Comparison of ENCODE assay signal across 8 mouse cellular contexts in the genomic region with DNA sequence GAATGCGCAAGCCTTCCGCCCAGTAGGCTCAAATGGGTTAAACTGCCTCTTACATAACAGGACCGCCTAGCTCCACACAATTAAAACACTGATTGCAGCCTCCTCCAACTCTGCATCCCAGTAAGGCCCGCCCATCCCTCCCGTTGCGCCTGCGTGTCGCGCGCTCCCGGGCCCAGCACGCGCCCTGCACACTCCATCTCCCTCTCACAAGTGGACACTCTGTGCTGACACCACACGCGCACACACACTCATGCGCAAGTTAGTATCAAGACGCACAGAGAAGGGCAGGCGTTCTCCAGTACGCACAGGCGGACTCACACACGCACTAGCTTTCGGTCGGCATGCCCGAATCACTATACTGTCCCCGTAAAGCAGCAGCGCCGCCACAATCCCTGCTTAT. TPM values are rescaled to one million over a fixed set of nuclear protein-coding genes. Genes with fewer than 3 reads are reported as not detected.
DNase-seq lines count a peak whose midpoint lies in the region; ATAC-seq and TF ChIP-seq lines count a peak whose summit lies in the region.

No protein-coding gene starts in this region.

- H3K4me2 ChIP-seq in forebrain, postnatal 0 days (ENCODE audit: low read depth): peak overlapping the region; percentile 78

- ATAC-seq in forebrain, postnatal 0 days: peak; percentile 92

- TF ChIP-seq CTCF in forebrain, postnatal 0 days (IDR thresholded peaks at IDR 0.05; ENCODE audit: low read depth): peak; percentile 27; the same call in 1 of the 2 replicates
- TF ChIP-seq CTCF in layer of hippocampus, adult 2 months (conservative IDR thresholded peaks at IDR 0.05): no peak

- no peaks in the 10 kb centered on the region for H3K36me3 ChIP-seq in forebrain, postnatal 0 days (ENCODE audit: insufficient read depth)

- peak overlapping the region; percentile 93 for H3K27ac ChIP-seq in forebrain, postnatal 0 days (ENCODE audit: low read depth, low read length)
- peak overlapping the region; percentile 100 for H3K27ac ChIP-seq in layer of hippocampus, adult 2 months

- peak; percentile 4 for DNase-seq in 3134 (ENCODE audit: extremely low read depth, insufficient read length, low spot score)
- DNase-seq in cerebellum, adult 18-20 months: peak; percentile 89 to 92
- DNase-seq in forebrain, postnatal 0 days: peak; percentile 95
- DNase-seq in heart, postnatal 25 days (ENCODE audit: low spot score): peak; percentile 49
- peak; percentile 88 to 94 for DNase-seq in layer of hippocampus, adult 2 months (ENCODE audit: low spot score in 2 of 2)
- DNase-seq in lung, adult 18-20 months: peak; percentile 33 to 36
- DNase-seq in ovary, postnatal 10 days (ENCODE audit: low spot score): peak; percentile 32
- DNase-seq in spleen, adult 18-20 months: no peak

- H3K9ac ChIP-seq in forebrain, postnatal 0 days: peak overlapping the region; percentile 62

- peak overlapping the region; percentile 80 for H3K4me3 ChIP-seq in forebrain, postnatal 0 days (ENCODE audit: low read depth, low read length)
- peak overlapping the region; percentile 94 for H3K4me3 ChIP-seq in layer of hippocampus, adult 2 months

- H3K9me3 ChIP-seq in forebrain, postnatal 0 days (ENCODE audit: low read length): no peaks in the 10 kb centered on the region

- intact Hi-C loops in heart, postnatal 25 days (cut with DNase I): no loop called here

- H3K4me1 ChIP-seq in forebrain, postnatal 0 days (ENCODE audit: insufficient read depth): no peaks in the 10 kb centered on the region

- 3% methylated on average over 27 of the region's 27 CpGs for WGBS in forebrain, postnatal 0 days

- no peaks in the 10 kb centered on the region for H3K27me3 ChIP-seq in forebrain, postnatal 0 days (ENCODE audit: insufficient read depth, low read length)

RNA-seq across cellular contexts. Expression of a gene that starts 0.8 kb away (rescaled TPM):
- total RNA-seq in forebrain, postnatal 0 days (2014; rRNA removed): 145 and 205 TPM in 2 replicates
- 43.9 and 65.0 TPM in 2 replicates for polyA plus RNA-seq in forebrain, postnatal 0 days (2015; fragmentation: Nextera tagmentation; extraction: Ambion mirVana)
- 1 to 10 TPM in 1 of 2 experiments, under 1 TPM in 1; 0.75 to 1.0 TPM for total RNA-seq in heart, postnatal 25 days (2021)
- total RNA-seq in layer of hippocampus, adult 2 months (2021): 100 to 1,000 TPM; 137 to 142 TPM

Comparison
In these comparisons a context has a peak if more than half of its experiments do, and no peak if none do; other contexts are left out.
1. DNase-seq: peak in 3134 (single experiment), cerebellum, adult 18-20 months (2 of 2), forebrain, postnatal 0 days (single experiment), heart, postnatal 25 days (single experiment), layer of hippocampus, adult 2 months (2 of 2), lung, adult 18-20 months (2 of 2) and ovary, postnatal 10 days (single experiment); none in spleen, adult 18-20 months (0 of 2).
2. RNA of a gene that starts 0.8 kb away (total RNA-seq): 145 to 205 TPM in forebrain, postnatal 0 days and 137 to 142 TPM in layer of hippocampus, adult 2 months; 0.75 to 1.0 TPM in heart, postnatal 25 days; every median in the first group is over 10 times any median in the second.